Mouse (Mus musculus) lung, embryonic 16.5 days (tissue): ENCODE data around the gene Unc5cl. TPM values are rescaled to one million over a fixed set of nuclear protein-coding genes. Genes with fewer than 3 reads are reported as not detected.
"Not testable (repeated sequence)": the region's sequence is repeated elsewhere in the genome, so short reads cannot be mapped to it uniquely, and the experiment has no call there.

ENCODE experiments used
- ATAC-seq: fragments of 200-750 bp; cut with Nextera tagmentation; 2 replicates; pipeline ENCODE4 v1.8.0; 2017; ENCODE audit warnings: low read depth, mild to moderate bottlenecking, moderate library complexity
- H3K27ac ChIP-seq: fragments of 300-500 bp; sonication (generic); 2 replicates; pipeline ENCODE4 v1.5.1; 2014; ENCODE audit warnings: mild to moderate bottlenecking, control low read depth, low read length
- H3K27me3 ChIP-seq: fragments of 300-500 bp; sonication (generic); 2 replicates; pipeline ENCODE4 v1.6.1; 2014; ENCODE audit warnings: low read depth, low read length, mixed read lengths; ENCODE audit not compliant: control insufficient read depth, insufficient read depth
- H3K36me3 ChIP-seq: fragments of 300-500 bp; sonication (generic); 2 replicates; pipeline ENCODE4 v1.6.1; 2014; ENCODE audit warnings: low read length; ENCODE audit not compliant: control insufficient read depth, insufficient read depth
- H3K4me1 ChIP-seq: fragments of 300-500 bp; sonication (generic); replicated peaks from 2 replicates; pipeline ENCODE4 v1.6.1; 2014; ENCODE audit warnings: low read length, mixed read lengths; ENCODE audit not compliant: control insufficient read depth, insufficient read depth
- H3K4me2 ChIP-seq: fragments of 300-500 bp; sonication (generic); 2 replicates; pipeline ENCODE4 v1.6.1; 2014; ENCODE audit warnings: low read depth, low read length, control low read depth
- H3K4me3 ChIP-seq: fragments of 300-500 bp; sonication (generic); 2 replicates; pipeline ENCODE4 v1.5.1; 2014; ENCODE audit warnings: mild to moderate bottlenecking, low read length, control low read depth
- H3K9ac ChIP-seq: fragments of 300-500 bp; sonication (generic); 2 replicates; pipeline ENCODE4 v1.6.1; 2014; ENCODE audit warnings: low read length, control low read depth
- H3K9me3 ChIP-seq: fragments of 300-500 bp; sonication (generic); 2 replicates; pipeline ENCODE4 v1.6.1; 2016; ENCODE audit warnings: low read length; ENCODE audit not compliant: control insufficient read depth
- WGBS: fragments of 180-500 bp; shearing (Covaris S2); extraction: QIAGEN DNeasy Blood & Tissue Kit; methylation state at CpG from one replicate; pipeline ENCODE4 v1.1.7; 2014; 5-methylcytosine and 5-hydroxymethylcytosine counted together
- polyA plus RNA-seq: library from polyadenylated mRNA; unstranded; fragments of >200 nt; fragmentation: Nextera tagmentation; extraction: Ambion mirVana; gene quantifications from 2 replicates; pipeline ENCODE4 v1.2.1, GENCODE M21; 2015

Gene Unc5cl
- polyA plus RNA-seq, 1 experiment from 2014 or later: 2.7 TPM

- Histone ChIP-seq H3K9ac (no peak overlapping the region), H3K4me1 (no peaks in the 10 kb centered on the region), H3K9me3 (no peaks in the 10 kb centered on the region), H3K27me3 (no peaks in the 10 kb centered on the region), H3K27ac (no peak overlapping the region), H3K4me2 (no peak overlapping the region), H3K4me3 (no peak overlapping the region), H3K36me3 (no peaks in the 10 kb centered on the region)
- 69% methylated on average over 2 of the region's 2 CpGs for WGBS
- no peak for ATAC-seq
Observed at GRCm38 (mm10) chr17:48455955-48456354, 1.3 kb downstream of the Unc5cl start.

DNA sequence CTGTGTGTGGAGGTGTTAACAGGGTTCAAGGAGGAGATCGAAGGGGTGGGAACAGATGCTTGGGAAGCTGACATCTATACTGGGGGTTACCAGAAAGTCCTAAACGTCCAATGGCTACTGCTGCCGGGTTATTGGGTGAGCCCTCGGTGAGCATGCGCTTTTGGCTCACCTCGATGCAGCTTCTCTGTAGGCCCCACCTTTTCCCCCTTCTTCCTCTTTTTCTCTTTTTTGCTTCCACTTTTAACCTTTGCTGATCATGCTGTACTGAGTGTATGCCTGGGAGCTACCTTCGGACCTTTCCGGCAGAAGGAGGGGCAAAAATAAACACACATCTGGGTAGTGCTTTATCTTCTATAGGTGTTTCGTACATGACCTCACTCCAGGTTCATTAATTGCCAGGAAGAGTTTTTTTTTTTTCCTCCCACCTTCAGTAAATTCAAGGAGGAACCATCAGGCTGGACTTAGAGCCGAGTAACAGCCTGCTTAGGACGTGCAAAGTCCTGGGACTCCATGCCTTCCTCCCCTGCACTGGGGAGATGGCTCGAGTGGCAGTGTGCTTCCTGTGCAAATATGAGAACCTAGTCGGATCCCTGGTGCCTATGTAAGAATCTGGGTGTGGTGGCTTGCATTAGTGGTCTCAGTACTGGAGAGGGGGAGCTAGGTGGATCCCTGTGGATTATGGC lies 3.4 kb downstream of the Unc5cl start:
- Histone ChIP-seq H3K4me3 (no peak overlapping the region), H3K4me2 (no peak overlapping the region), H3K9me3 (no peaks in the 10 kb centered on the region), H3K4me1 (no peaks in the 10 kb centered on the region), H3K9ac (no peak overlapping the region), H3K27me3 (no peaks in the 10 kb centered on the region), H3K36me3 (no peaks in the 10 kb centered on the region), H3K27ac (no peak overlapping the region)
- ATAC-seq: no peak
- WGBS: 57% methylated on average over 13 of the region's 13 CpGs

DNA sequence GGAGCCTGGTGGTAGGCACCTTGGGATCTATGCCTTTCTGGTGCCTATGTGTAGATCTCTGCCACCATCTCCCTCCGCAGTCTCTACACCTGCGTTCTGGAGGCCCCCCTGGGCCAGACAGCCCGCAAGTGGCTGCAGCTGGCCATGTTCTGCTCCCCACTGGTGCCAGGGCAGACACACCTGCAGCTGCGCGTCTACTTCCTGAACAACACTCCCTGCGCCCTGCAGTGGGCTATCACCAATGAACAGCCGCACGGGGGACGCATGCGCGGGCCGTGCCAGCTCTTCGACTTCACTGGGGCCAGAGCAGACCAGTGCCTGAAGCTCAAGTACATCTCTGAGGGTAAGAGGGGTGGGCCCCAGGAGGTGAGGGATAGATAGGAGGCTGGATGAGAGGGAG lies 7.4 kb downstream of the Unc5cl start:
- Histone ChIP-seq H3K27me3 (no peaks in the 10 kb centered on the region), H3K4me2 (no peak overlapping the region), H3K36me3 (no peaks in the 10 kb centered on the region), H3K4me3 (no peak overlapping the region), H3K27ac (no peak overlapping the region), H3K9ac (no peak overlapping the region), H3K9me3 (no peaks in the 10 kb centered on the region), H3K4me1 (peaks cover 2% of the 10 kb centered on the region; the same call in 1 of the 2 replicates)
- no peak; the same call in 1 of the 2 replicates for ATAC-seq
- 95% methylated on average over 13 of the region's 13 CpGs for WGBS

DNA sequence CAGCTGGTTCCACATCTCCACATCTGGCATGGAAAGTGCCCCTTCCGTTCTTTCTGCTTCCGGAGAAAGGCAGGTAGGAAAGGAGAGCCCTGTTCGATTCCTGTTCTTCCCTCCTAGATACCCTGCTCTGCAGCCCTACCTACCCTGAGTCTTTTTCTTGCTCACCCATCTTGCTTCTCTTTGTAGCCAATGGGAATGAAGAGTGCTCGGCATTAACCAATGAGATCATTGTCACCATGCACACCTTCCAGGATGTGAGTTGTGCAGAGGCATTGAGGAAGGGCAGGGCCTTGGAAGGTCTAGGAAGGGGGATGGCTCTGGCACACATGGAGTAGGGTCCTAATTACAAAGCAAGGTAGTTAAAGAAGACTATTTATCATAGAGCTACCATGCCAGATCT lies 8.7 kb downstream of the Unc5cl start:
- H3K4me3 ChIP-seq: no peak overlapping the region
- no peak overlapping the region for H3K9ac ChIP-seq
- no peaks in the 10 kb centered on the region for H3K36me3 ChIP-seq
- no peak overlapping the region for H3K4me2 ChIP-seq
- ATAC-seq: no peak
- H3K4me1 ChIP-seq: peaks cover 4% of the 10 kb centered on the region; the same call in 1 of the 2 replicates
- H3K27me3 ChIP-seq: no peaks in the 10 kb centered on the region
- 85% methylated on average over 4 of the region's 4 CpGs for WGBS
- H3K9me3 ChIP-seq: no peaks in the 10 kb centered on the region
- H3K27ac ChIP-seq: no peak overlapping the region

DNA sequence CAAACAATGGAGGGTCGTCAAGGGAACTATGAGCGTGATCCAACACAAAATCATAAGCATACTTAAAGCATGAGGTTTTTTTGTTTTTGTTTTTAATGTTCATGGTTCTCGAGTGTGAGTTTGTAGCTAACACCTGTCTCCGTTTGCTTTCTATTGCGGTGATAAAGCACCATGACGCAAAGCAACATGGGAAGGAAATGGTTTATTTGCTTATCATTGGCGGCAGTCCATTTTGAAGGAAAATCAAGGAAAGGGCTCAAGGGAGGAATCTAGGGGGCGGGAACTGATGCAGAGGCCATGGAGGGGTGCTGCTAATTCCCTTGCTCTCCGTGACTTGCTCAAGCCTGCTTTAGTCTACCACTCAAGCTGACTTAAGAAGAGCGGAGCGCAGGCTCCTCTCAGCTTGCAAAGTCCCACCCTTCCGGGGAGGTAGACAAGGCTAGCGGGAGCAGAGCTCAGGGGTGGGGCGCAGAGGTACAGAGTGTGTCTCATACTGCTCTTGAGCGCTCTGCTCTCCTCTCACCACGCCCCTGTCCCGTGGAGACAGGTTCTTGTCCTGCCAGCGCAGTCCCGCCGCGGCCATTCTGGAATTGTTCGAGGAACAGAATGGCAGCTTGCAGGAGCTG lies 12.2 kb downstream of the Unc5cl start:
- peak; percentile 69 for ATAC-seq
- Histone ChIP-seq H3K4me2 (peak overlapping the region; percentile 38), H3K4me3 (0 out of 2 replicates have a peak overlapping the region, but pooled peaks have one; percentile 4), H3K36me3 (no peaks in the 10 kb centered on the region), H3K4me1 (peaks cover 4% of the 10 kb centered on the region; the same call in 1 of the 2 replicates), H3K27ac (no peak overlapping the region), H3K9me3 (no peaks in the 10 kb centered on the region), H3K9ac (no peak overlapping the region), H3K27me3 (no peaks in the 10 kb centered on the region)
- 19% methylated on average over 22 of the region's 22 CpGs for WGBS

- Histone ChIP-seq H3K36me3 (no peaks in the 10 kb centered on the region), H3K27me3 (no peaks in the 10 kb centered on the region), H3K9me3 (no peaks in the 10 kb centered on the region), H3K4me2 (peak overlapping the region; percentile 38), H3K4me3 (no peak overlapping the region), H3K27ac (no peak overlapping the region), H3K4me1 (peaks cover 4% of the 10 kb centered on the region; the same call in 1 of the 2 replicates), H3K9ac (no peak overlapping the region)
- ATAC-seq: peak; percentile 76
- 6% methylated on average over 22 of the region's 22 CpGs for WGBS
Observed at GRCm38 (mm10) chr17:48467395-48468231, 12.9 kb downstream of the Unc5cl start.

DNA sequence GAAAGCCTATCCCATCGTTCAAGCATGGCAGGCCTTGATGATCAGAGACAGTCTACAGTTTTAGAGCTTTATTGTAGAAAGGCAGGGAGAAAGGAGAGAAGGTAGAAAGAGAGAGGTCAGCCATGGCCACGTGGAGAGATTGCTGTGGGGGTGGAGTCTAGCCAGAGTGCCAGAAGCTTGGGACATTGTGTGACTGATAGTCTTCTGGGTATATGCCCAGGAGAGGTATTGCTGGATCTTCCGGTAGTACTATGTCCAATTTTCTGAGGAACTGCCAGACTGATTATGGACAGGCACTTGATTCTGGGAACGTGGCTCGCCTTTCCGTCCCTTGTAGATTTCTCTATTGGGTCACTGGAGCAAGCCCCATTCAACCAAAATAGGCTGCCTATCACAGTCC lies 19.6 kb downstream of the Unc5cl start:
- not testable (repeated sequence) for H3K36me3 ChIP-seq, ATAC-seq, H3K27me3 ChIP-seq, H3K9ac ChIP-seq, H3K27ac ChIP-seq, H3K9me3 ChIP-seq, H3K4me2 ChIP-seq, H3K4me1 ChIP-seq, H3K4me3 ChIP-seq
- 81% methylated on average over 6 of the region's 6 CpGs for WGBS

GRCm38 (mm10) chr17:48475444-48475843 lies 20.7 kb downstream of the Unc5cl start:
- 76% methylated on average over 8 of the region's 8 CpGs for WGBS
- no peaks in the 10 kb centered on the region for H3K9me3 ChIP-seq
- no peak for ATAC-seq
- no peak overlapping the region for H3K27ac ChIP-seq
- no peaks in the 10 kb centered on the region for H3K27me3 ChIP-seq
- H3K36me3 ChIP-seq: no peaks in the 10 kb centered on the region
- H3K4me3 ChIP-seq: no peak overlapping the region
- no peak overlapping the region for H3K9ac ChIP-seq
- no peak overlapping the region for H3K4me2 ChIP-seq
- no peaks in the 10 kb centered on the region for H3K4me1 ChIP-seq

GRCm38 (mm10) chr17:48479952-48480351 lies 25.3 kb downstream of the Unc5cl start:
- Histone ChIP-seq H3K4me2 (no peak overlapping the region), H3K4me3 (no peak overlapping the region), H3K27me3 (no peaks in the 10 kb centered on the region), H3K9ac (no peak overlapping the region), H3K27ac (no peak overlapping the region), H3K9me3 (no peaks in the 10 kb centered on the region), H3K4me1 (no peaks in the 10 kb centered on the region), H3K36me3 (no peaks in the 10 kb centered on the region)
- 74% methylated on average over 10 of the region's 10 CpGs for WGBS
- no peak for ATAC-seq
